Mouse (Mus musculus) brain, embryonic 14.5 days (tissue): ENCODE data around the gene Mdm1.

ENCODE experiments used
- CTCF ChIP-seq: fragments of 200-500 bp; IDR thresholded peaks from 2 replicates; pipeline ENCODE4 v1.5.1; 2012; ENCODE audit warnings: inconsistent platforms, mild to moderate bottlenecking, moderate library complexity, borderline replicate concordance; ENCODE audit not compliant: insufficient read depth, insufficient read length; ENCODE audit errors: extremely low read depth
- POLR2A ChIP-seq: fragments of 200-500 bp; IDR thresholded peaks from 2 replicates; pipeline ENCODE4 v1.6.1; 2012; ENCODE audit warnings: mild to moderate bottlenecking, inconsistent platforms, borderline replicate concordance; ENCODE audit not compliant: poor library complexity, insufficient read depth, insufficient read length, severe bottlenecking; ENCODE audit errors: extremely low read depth

- TF ChIP-seq POLR2A (peak; percentile 55; the same call in 1 of the 2 replicates), CTCF (no peak)
These were observed 38.5 kb upstream of the Mdm1 start for GRCm38 (mm10) chr10:118103020-118103666.
